Mouse (Mus musculus): ENCODE measurements around the gene Psmd11.
A peak's percentile ranks its signal among the peaks of the same experiment; 100 is the strongest.
"Not testable (repeated sequence)": the region's sequence is repeated elsewhere in the genome, so short reads cannot be mapped to it uniquely, and the experiment has no call there.

The Psmd11 gene

DNA sequence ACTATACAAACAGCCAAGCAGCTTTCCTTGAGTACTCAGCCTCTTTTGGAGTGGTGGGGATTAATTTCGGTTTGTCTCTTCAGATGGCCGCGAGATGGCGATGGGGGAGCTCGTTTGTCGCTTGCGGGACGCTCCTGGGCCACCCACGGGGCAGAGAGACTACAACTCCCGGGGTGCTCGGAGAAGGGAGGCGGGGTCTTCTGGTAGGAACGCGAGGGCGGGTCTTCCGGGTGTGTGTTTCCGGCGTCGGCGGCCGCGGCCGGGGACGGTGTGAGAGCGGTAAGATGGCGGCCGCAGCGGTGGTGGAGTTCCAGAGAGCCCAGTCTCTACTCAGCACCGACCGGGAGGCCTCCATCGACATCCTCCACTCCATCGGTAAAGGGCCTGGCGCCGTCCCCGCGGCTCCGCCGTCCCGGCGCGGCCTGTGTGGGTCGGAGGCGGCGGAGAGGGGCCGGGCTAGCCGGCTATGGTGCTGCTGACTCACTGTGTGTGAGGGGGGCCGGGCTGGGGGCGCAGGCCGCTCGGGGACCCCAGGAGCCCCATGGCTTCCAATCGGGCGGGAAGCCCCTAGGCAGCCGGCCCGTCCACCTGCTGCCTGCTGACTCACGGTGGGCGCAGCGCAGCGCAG, at the start of gene Psmd11:
Psmd11 (plus strand) TSS at position 235 of the 628 bp plus-strand sequence.
- peak; percentile 96 for DNase-seq (ENCODE audit: low read depth, low spot score)

DNA sequence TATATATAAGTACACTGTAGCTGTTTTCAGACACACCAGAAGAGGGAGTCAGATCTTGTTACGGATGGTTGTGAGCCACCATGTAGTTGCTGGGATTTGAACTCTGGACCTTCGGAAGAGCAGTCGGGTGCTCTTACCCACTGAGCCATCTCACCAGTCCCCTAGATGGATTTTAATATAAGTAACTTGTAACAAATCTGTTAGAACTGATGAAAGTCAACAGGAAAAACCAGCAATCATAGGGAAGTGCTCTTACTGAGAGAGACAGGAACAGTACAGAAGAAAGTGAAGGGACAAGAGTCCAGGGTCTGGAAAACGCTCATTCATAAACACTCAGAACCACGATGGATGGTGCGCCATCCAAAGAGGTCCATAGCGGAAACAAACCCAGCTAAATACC, 49.2 kb upstream of the Psmd11 start:
- DNase-seq (ENCODE audit: low read depth, low spot score): not testable (repeated sequence)

DNA sequence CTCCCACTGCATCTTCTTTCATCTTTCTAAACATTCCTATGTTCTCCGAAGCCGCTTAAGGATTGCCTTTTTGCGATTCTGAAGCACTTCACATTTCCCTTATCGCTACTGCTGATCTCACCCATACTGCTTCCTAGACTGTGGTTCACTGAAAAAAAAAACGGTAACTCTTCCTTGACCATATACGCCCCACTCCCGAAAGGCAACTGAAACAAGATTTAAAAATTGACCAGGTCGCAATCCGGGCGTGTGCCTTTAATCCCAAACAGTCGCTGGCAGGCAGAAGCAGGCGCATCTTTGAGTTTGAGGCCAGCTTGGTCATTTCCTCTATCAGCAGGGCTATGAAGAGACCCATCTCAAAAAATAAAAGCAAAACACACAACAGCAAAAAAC, 45.8 kb upstream of the Psmd11 start:
- peak; percentile 66 for DNase-seq (ENCODE audit: low read depth, low spot score)

DNA sequence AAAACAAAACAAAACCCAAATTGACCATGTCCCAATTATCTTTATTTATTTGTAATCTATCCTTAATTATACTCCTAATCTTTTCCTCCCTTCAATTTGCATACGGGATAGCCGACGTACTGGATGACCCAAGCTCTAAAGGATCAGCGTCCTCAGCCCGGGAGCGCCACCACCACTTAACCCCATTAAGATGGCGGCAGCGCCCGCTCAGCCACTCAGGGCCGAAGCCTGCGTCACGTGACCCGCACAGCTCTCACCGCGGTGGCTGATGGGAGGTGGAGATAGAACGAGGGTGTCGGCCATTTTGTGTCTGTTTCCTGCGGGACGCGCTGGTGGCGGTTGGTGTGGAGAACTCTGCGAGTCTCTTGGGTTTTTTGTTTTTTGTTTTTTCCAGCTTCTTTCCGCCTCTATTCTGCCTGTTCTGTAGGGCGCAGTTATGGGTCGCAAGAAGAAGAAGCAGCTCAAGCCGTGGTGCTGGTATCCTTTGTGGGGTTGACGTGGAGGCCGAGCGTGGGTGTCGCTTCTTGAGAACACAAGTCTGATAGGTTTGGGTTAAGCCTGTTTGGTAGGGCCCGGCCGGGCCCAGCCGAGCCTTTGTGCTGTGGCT, 45.3 kb upstream of the Psmd11 start, which contains the start of gene Zfp207:
Zfp207 (plus strand) TSS at position 261 of the 607 bp plus-strand sequence.
- peak; percentile 97 for DNase-seq (ENCODE audit: low read depth, low spot score)

DNA sequence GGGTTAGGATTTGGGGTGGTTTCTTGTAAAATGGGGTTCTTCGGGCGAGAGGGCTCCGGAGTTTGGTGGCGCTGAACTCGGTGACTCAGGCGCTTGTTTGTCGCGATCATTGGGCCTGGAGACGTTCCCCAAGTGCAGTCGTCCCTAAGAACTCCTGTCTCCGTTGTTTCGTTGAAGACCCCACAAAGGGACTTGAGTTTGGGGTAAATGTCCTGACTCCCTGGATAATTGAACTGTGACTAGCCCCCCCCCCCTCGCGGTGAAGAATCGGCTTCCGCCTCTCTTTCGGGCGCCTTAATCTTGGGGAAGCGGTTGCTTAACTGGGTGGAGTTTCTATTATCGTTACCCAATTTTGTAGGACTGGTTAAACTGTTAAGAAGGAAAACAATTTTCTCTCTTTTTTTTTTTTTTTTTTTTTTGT, 44.8 kb upstream of the Psmd11 start:
- peak; percentile 45 for DNase-seq (ENCODE audit: low read depth, low spot score)

DNA sequence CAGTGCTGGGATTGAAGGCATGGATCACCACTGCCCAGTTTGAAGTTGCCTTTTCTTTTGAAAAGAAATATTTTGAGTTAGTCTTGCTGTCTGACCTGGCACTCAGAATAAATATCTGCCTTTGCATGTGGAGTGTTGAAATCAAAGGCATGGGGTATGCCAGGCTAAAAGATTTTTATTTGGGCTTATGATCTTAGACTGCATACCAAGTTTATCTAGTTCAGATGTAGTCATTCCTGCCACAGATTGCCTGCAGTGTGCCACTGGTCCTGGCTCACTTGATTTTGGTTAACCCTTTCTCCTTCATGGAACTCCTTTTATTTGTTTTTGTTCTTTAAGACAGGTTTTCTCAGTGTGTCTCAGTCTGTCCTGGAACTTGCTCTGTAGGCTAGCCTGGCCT, 44.0 kb upstream of the Psmd11 start:
- DNase-seq (ENCODE audit: low read depth, low spot score): peak; percentile 30

DNA sequence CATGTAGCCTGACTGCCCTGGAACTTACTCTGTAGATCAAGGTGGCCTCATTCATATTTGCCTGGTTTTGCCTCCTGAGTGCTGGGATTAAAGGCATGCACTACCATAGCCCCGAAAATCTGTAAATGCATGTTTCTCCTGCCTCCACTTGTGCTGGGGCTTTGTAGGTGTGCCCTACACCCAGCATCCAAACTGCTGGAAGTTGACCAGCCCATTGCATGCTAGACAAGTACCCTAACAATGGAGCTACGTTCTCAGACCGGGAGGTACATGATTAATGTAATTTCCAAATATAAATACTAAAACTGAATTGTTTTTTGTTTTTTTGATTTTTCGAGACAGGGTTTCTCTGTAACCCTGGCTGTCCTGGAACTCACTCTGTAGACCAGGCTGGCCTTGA, 43.4 kb upstream of the Psmd11 start:
- DNase-seq (ENCODE audit: low read depth, low spot score): no peak

DNA sequence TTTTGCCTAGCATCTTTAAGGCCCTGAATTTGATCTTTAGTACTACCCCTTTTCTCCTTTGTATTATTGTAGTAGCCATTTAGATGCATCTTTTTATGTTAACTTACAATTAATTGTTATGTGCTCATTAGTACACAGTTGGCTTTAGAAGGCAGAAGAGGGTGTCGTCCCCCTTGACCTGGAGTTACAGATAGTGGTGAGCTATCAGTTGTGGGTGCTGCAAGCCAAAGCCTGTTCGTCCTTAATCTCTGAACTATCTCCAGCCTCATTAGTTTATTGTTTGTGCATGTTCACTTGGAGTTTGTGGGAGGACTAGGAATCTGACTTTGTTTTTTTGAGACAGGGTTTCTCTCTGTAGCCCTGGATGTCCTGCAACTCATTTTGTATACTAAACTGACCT, 41.6 kb upstream of the Psmd11 start:
- no peak for DNase-seq (ENCODE audit: low read depth, low spot score)

DNA sequence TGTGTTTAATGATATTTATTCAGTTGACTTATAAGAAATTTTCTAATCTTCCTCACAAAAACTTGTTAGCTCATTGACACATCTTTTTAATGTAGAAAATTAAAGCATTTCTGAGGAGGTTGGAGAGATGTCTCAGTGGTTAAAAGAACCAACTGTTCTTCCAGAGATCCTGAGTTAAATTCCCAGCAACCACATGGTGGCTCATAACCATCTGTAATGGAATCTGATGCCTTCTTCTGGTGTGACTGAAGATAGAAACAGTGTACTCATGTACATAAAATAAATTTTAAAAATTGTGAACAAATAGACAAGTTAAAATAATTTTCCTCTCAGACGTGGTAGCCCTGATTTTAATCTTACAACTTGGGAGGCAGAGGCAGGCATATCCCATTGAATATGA, 38.5 kb upstream of the Psmd11 start:
- DNase-seq (ENCODE audit: low read depth, low spot score): no peak

DNA sequence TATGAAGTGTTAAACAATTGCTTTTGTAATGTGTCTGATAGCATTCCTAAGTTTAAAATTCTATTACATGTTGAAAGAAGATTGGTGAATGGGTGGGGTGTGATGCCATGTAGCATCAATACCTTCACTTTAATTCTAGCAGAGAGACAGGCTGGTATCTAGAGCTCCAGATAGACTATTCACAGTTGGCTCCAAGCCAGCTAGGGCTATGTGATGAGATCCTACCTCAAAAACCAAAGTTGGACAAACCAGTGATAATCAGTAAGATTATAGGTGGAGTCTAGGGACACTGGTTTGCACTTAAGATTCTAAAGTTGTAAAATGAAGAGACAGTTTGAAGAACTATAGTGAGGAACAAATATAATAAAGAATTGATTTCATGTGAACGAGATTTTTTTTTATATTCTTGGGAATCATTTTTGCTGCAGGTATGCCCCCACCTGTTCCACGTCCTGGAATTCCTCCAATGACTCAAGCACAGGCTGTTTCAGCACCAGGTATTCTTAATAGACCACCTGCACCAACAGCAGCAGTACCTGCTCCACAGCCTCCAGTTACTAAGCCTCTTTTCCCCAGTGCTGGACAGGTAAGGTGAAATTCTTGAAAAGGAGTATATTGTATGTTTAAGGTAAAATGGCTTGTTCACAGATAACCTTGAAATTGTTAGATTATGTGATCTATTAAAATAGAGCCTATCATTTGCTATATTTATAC, 36.9 kb upstream of the Psmd11 start:
- no peak for DNase-seq (ENCODE audit: low read depth, low spot score)

DNA sequence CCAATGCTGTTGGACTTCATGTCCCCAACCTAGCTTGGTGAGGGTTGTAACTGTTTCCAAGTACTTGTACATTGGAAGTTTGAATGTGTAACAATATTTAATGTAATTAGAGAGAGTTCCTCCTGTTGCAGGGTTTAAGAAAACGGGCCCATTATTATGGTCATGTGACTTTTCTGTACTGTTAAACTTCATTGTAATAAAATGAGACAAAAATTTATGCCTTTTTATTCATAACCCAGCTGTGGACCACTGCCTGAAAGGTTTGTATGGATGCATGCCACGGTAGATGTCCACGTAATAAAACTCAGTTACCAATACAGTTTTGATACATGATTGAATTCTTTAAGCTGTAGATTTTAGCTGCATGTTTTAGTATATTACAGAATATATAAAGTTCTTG, 32.5 kb upstream of the Psmd11 start:
- no peak for DNase-seq (ENCODE audit: low read depth, low spot score)

DNA sequence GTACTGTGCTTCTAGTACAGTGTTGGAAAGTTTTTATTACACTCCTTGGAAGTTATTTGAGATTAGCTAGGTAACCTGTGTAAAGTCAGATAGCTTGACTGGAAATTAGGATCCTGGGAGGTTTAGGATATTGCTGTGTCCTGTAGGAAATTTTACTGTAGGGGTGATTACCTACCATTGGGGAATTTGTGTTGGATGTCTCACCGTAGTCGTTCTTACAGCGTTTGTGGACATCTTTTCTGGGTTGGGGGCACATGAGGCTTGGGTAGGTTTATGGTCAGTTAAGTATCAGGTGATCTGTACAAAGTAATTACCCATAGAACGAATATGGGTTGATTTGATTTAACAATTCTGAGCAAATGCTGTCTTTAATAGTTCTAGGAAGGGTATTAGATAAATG, 31.8 kb upstream of the Psmd11 start:
- no peak for DNase-seq (ENCODE audit: low read depth, low spot score)

DNA sequence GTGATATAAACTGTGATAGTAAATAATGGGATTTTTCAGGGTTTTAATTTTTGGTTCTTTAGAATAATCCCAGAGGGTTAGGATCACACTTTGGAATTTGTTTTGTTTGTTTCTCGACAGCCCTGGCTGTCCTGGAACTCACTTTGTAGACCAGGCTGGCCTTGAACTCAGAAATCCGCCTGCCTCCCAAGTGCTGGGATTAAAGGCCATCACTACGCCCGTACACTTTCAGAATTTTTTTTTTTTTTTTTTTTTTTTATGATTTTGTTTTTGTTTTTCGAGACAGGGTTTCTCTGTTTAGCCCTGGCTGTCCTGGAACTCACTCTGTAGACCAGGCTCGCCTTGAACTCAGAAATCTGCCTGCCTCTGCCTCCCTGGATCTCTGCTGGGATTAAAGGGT, 20.5 kb upstream of the Psmd11 start:
- not testable (repeated sequence) for DNase-seq (ENCODE audit: low read depth, low spot score)

DNA sequence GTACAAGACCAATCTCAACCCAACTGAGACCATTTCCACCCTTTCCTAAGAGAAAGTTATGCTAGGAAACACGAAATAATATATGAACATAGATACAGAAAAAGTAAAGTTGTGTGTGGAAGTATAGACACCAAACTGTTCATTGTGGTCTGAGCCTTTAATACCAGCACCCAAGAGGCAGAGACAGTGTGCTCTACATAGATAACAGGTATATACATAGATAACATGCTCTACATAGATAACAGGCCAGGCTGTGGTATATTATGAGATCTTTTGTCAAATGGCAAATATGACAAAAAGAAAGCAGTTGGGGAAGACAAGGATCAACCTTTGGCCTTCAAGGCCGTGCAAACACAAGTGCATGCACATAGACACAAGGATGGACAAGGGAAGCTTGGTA, 18.0 kb upstream of the Psmd11 start:
- no peak for DNase-seq (ENCODE audit: low read depth, low spot score)

DNA sequence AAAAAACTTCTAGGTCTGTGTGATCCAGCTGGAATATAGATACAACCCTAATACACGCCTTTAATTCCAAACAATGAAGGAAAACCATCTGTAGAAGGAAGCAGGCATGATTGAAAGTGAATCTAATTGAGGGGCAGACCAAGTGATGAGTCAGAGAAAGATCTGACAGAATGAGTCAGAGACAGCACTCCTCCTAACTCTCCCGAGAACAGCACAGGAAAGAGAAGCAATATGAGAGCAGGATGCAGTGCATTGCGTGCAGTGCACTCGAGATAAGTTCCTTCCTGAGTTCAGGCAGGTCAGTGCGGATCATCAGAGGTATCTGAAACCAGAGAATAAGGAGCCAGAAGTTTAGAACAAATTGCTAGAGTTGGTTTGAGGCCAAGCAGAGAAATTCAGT, 11.3 kb upstream of the Psmd11 start:
- DNase-seq (ENCODE audit: low read depth, low spot score): peak; percentile 82

DNA sequence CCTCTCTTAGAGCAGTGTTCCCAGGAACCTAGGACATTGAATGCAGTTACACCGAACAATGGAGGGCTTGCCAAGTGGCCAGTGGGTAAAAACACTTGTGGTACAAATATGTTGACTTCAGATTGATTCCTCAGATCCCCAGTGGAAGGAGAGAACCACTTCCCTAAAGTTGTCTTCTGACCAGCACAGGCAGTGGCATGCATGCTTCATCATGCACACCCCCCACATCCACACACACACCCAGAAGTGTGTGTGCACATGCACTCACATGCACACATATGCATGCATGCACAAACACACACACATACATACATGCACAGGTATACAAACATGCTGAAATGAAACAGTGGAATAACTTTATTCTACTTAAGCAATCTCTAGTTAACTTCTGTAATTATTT, 8.7 kb upstream of the Psmd11 start:
- no peak for DNase-seq (ENCODE audit: low read depth, low spot score)

DNA sequence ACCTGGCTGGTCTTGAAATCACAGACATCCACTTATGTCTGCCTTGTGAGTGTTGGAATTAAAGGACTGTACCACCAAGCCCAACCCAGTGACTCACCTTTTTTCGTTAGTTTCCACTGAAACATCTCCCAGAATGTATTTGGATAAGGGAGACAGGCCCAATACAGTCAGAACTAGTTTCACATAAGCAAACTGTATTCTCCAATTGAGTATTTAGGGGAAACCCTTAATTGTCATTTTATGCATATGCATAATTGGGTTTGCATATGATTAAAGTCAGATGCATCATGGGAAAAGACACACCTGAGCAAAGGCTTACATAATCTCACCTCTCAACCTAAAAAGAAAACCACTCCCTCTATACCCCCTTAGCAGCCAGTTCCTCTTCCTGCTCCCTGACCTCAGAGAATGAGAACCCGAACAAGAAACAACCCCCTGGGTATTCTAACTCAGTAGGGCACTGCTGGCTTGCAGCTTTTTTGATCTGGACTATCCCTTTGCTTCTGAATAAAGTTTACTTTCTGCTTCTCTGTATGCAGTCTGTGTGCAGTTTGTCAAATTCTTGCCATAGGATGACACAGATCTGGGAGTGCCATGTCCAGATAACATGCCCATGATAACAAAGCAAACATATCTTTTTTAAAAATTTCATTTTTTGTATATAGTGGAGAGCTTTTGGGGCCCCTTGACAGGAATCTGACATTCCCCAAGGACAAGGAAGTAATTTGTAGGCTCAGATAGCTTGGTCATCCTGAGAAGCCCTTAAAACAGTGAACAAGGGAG, 8.0 kb upstream of the Psmd11 start:
- DNase-seq (ENCODE audit: low read depth, low spot score): no peak

DNA sequence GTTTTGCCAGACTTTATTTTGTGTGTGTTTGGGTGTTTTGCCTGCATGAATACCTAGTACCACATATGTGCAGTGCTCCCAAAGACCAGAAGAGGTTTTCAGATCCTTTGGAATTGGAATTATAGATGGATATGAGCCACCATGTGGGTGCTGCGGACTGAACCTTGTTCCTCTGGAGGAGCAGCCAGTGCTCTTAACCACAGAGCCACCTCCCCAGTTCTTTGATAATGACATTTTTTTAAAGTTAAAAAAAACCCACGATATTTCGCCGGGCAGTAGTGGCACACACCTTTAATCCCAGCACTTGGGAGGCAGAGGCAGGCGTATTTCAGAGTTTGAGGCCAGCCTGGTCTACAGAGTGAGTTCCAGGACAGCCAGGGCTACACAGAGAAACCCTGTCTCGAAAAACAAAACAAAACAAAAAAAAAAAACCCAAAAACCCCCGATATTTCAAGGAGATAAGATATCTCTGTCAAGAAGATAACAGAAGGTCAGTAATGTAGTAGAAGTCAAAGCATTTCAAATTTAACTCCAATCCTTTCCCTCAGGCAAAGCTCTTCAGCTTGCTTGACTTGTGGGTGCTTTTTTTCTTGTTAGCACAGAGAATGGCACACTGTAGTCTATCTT, 6.9 kb upstream of the Psmd11 start:
- no peak for DNase-seq (ENCODE audit: low read depth, low spot score)

DNA sequence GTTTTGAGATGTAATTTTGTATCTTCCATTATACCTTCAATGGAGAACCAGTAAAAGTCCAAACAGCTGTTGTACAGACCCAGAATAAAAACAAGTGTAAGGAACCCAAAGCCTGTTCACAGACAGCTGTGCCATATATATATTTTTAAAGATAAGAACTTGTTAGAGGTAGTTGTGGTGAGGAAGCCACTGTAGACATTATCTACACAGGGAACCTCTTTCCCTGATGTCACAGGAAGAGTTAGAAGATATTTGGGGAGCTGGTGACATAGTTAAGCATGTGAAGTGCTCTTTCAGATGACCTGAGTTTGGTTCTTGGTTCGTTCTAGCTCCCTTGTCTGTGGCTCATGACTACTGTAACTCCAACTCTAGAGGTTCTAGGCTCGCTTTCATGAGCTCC, 3.7 kb upstream of the Psmd11 start:
- DNase-seq (ENCODE audit: low read depth, low spot score): no peak

DNA sequence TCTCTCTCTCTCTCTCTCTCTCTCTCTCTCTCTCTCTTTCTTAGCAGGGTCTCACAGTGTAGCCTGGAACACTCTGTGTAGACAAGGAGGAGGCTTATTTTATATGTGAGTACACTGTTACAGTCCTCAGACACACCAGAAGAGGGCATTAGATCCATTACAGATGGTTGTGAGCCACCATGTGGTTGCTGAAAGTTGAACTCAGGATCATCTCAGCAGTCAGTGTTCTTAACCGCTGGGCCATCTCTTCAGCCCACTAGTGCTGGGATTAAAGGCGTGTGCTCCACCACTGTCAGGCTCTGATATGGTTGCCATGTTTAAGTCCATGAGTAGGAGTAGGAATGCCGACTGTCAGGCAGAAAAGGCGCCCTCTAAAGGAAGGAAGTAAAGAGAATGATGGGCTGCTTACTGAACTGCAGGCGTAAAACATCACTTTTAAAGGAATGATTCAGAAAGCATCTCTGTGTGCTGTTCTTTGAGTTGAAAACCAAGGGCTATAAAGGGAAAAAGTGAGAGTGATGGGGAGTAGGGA, 3.1 kb upstream of the Psmd11 start:
- no peak for DNase-seq (ENCODE audit: low read depth, low spot score)

DNA sequence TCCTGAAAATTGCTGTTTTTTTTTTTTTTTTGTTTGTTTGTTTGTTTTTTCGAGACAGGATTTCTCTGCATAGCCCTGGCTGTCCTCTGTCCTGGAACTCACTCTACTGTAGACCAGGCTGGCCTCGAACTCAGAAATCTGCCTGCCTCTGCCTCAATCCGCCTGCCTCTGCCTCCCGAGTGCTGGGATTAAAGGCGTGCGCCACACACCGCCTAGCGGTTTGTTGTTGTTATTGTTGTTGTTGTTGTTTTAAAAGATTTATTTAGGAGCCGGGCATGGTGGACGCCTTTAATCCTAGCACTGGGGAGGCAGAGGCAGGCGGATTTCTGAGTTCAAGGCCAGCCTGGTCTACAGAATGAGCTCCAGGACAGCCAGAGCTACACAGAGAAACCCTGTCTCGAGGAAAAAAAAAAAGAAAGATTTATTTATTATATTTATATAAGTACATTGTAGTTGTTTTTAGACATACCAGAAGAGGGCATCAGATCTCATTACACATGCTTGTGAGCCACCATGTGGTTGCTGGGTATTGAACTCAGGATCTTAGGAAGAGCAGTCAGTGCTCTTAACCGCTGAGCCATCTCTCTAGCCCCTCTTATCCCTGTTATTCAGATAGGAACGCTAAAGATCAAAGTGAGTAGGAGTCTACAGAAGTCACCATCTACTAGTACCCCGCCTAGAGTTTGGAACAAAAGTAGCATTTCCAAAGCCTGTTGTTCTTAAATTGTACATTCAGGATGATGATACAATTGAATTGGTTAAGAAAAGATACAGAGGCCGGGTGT, 2.2 kb upstream of the Psmd11 start:
- peak; percentile 42 for DNase-seq (ENCODE audit: low read depth, low spot score)

Measured in 3T3-L1 (cell line).